10 mouse cellular contexts compared by ENCODE assay signal in genomic region chr9:54629613-54630261, GRCm38 (mm10). TPM values are rescaled to one million over a fixed set of nuclear protein-coding genes. Genes with fewer than 3 reads are reported as not detected.
DNase-seq lines count a peak whose midpoint lies in the region; TF ChIP-seq lines count a peak whose summit lies in the region.
"Had no signal": no experiment of that assay in that cellular context is flagged by ENCODE, and none has a peak within 500 bp of the region (broad histone marks: within the 10 kb centered on the region; RNA-seq: fewer than 3 reads in every experiment).

No protein-coding gene starts in this region.

- no peak overlapping the region for H3K4me3 ChIP-seq in left cerebral cortex, adult 2 months

- no peak overlapping the region for H3K27ac ChIP-seq in left cerebral cortex, adult 2 months

- TF ChIP-seq CTCF in left cerebral cortex, adult 2 months (IDR thresholded peaks at IDR 0.05), result peak; percentile 11

- peak; percentile 58 for DNase-seq in adrenal gland, adult 2 months
- no peak for DNase-seq in adrenal gland, adult 18-20 months (ENCODE audit: low spot score in 2 of 2)
- no peak for DNase-seq in left cerebral cortex, adult 2 months (ENCODE audit: extremely low spot score in 1 of 2, low spot score in 2 of 2)
- DNase-seq in left cerebral cortex, adult 18-20 months (ENCODE audit: low spot score in 2 of 2), result no peak
- peak; percentile 68 for DNase-seq in adipocyte (ENCODE audit: low spot score)
- DNase-seq in cerebellum, postnatal 36 days, result peak; percentile 31 to 32
- no peak for DNase-seq in urinary bladder, adult 2 months (ENCODE audit: low spot score)
- no peak for DNase-seq in layer of hippocampus, postnatal 25 days (ENCODE audit: extremely low spot score in 1 of 2, low spot score in 1 of 2)
- DNase-seq: kidney, adult 9 months had no signal

- intact Hi-C loops in left cerebral cortex, adult 2 months (cut with DNase I), result no loop called here

RNA-seq across cellular contexts. Expression of gene Acsbg1, which starts 31.9 kb away (rescaled TPM):
- 100 to 1,000 TPM; 144 to 285 TPM for total RNA-seq in adrenal gland, adult 2 months (2021)
- polyA plus RNA-seq in adrenal gland, adult 2 months (2012; rRNA removed), result 126 and 247 TPM in 2 replicates
- total RNA-seq in adrenal gland, adult 18-20 months (2021), result 100 to 1,000 TPM; 221 to 307 TPM
- total RNA-seq in left cerebral cortex, adult 2 months (2021), result 100 to 1,000 TPM; 114 to 132 TPM
- 100 to 1,000 TPM; 109 to 126 TPM for total RNA-seq in left cerebral cortex, adult 18-20 months (2021)
- 10.7 and 13.7 TPM in 2 replicates for polyA plus RNA-seq in urinary bladder, adult 2 months (2012; rRNA removed)
- 100 to 1,000 TPM; 111 to 117 TPM for total RNA-seq in layer of hippocampus, postnatal 25 days (2021)
- total RNA-seq: hematopoietic stem cell, adult 5-6 weeks had no signal

RNA-seq across cellular contexts. Expression of gene Idh3a, which starts 43.6 kb away (rescaled TPM):
- total RNA-seq in adrenal gland, adult 2 months (2021), result 100 to 1,000 TPM; 245 to 445 TPM
- 44.3 and 48.7 TPM in 2 replicates for polyA plus RNA-seq in adrenal gland, adult 2 months (2012; rRNA removed)
- total RNA-seq in adrenal gland, adult 18-20 months (2021), result 100 to 1,000 TPM; 269 to 484 TPM
- total RNA-seq in left cerebral cortex, adult 2 months (2021), result 100 to 1,000 TPM; 179 to 187 TPM
- 100 to 1,000 TPM; 194 to 212 TPM for total RNA-seq in left cerebral cortex, adult 18-20 months (2021)
- polyA plus RNA-seq in urinary bladder, adult 2 months (2012; rRNA removed), result 61.3 and 66.5 TPM in 2 replicates
- 100 to 1,000 TPM; 176 to 189 TPM for total RNA-seq in layer of hippocampus, postnatal 25 days (2021)

Comparison
In these comparisons a context has a peak if more than half of its experiments do, and no peak if none do; other contexts are left out.
1. DNase-seq: peak in adrenal gland, adult 2 months (single experiment), adipocyte (single experiment) and cerebellum, postnatal 36 days (2 of 2); none in adrenal gland, adult 18-20 months (0 of 2), left cerebral cortex, adult 2 months (0 of 2), left cerebral cortex, adult 18-20 months (0 of 2), urinary bladder, adult 2 months (single experiment) and layer of hippocampus, postnatal 25 days (0 of 2).